Mouse (Mus musculus): ENCODE measurements at regions not wholly inside any gene's neighbourhood (a gene's known extent, or its start where the extent isn't known, plus 50 kb on each side); places are given as distances from the start of the nearest gene placed in this dataset.

- H3K9me3 ChIP-seq (ENCODE audit: low read length), result no peaks in the 10 kb centered on the region
- no peaks in the 10 kb centered on the region for H3K36me3 ChIP-seq (ENCODE audit: insufficient read depth, low read length)
- H3K27me3 ChIP-seq (ENCODE audit: insufficient read depth, low read length), result no peaks in the 10 kb centered on the region
- TF ChIP-seq CTCF (conservative IDR thresholded peaks at IDR 0.05; ENCODE audit: low read length) (peak; percentile 91), POU5F1 (IDR thresholded peaks at IDR 0.05; ENCODE audit: borderline replicate concordance, low read length) (no peak), NANOG (IDR thresholded peaks at IDR 0.05; ENCODE audit: borderline replicate concordance, low read length) (no peak)
- no peaks in the 10 kb centered on the region for H3K4me1 ChIP-seq (replicated peaks; ENCODE audit: low read depth, low read length)
- H3K4me3 ChIP-seq (replicated peaks; ENCODE audit: low read length), result no peak overlapping the region
These were observed 198.6 kb upstream of the Dkk2 start for GRCm38 (mm10) chr3:131886470-131886869.

- no peaks in the 10 kb centered on the region for H3K36me3 ChIP-seq (ENCODE audit: insufficient read depth, low read length)
- no peaks in the 10 kb centered on the region for H3K27me3 ChIP-seq (ENCODE audit: insufficient read depth, low read length)
- no peak overlapping the region for H3K4me3 ChIP-seq (replicated peaks; ENCODE audit: low read length)
- TF ChIP-seq CTCF (conservative IDR thresholded peaks at IDR 0.05; ENCODE audit: low read length), result no peak
- no peak for TF ChIP-seq POU5F1 (IDR thresholded peaks at IDR 0.05; ENCODE audit: borderline replicate concordance, low read length)
- no peak for TF ChIP-seq NANOG (IDR thresholded peaks at IDR 0.05; ENCODE audit: borderline replicate concordance, low read length)
- H3K4me1 ChIP-seq (replicated peaks; ENCODE audit: low read depth, low read length), result no peaks in the 10 kb centered on the region
- no peaks in the 10 kb centered on the region for H3K9me3 ChIP-seq (ENCODE audit: low read length)
These were observed 198.1 kb upstream of the Dkk2 start for GRCm38 (mm10) chr3:131886984-131887383.

- no peak overlapping the region for H3K4me3 ChIP-seq (replicated peaks; ENCODE audit: low read length)
- H3K27me3 ChIP-seq (ENCODE audit: insufficient read depth, low read length), result no peaks in the 10 kb centered on the region
- TF ChIP-seq CTCF (conservative IDR thresholded peaks at IDR 0.05; ENCODE audit: low read length) (no peak), NANOG (IDR thresholded peaks at IDR 0.05; ENCODE audit: borderline replicate concordance, low read length) (no peak), POU5F1 (IDR thresholded peaks at IDR 0.05; ENCODE audit: borderline replicate concordance, low read length) (no peak)
- no peaks in the 10 kb centered on the region for H3K4me1 ChIP-seq (replicated peaks; ENCODE audit: low read depth, low read length)
- H3K36me3 ChIP-seq (ENCODE audit: insufficient read depth, low read length), result no peaks in the 10 kb centered on the region
- no peaks in the 10 kb centered on the region for H3K9me3 ChIP-seq (ENCODE audit: low read length)
These were observed 197.4 kb upstream of the Dkk2 start for GRCm38 (mm10) chr3:131887670-131888069.

- no peaks in the 10 kb centered on the region for H3K27me3 ChIP-seq (ENCODE audit: insufficient read depth, low read length)
- no peak for TF ChIP-seq CTCF (conservative IDR thresholded peaks at IDR 0.05; ENCODE audit: low read length)
- TF ChIP-seq POU5F1 (IDR thresholded peaks at IDR 0.05; ENCODE audit: borderline replicate concordance, low read length), result no peak
- no peak for TF ChIP-seq NANOG (IDR thresholded peaks at IDR 0.05; ENCODE audit: borderline replicate concordance, low read length)
- H3K4me1 ChIP-seq (replicated peaks; ENCODE audit: low read depth, low read length), result no peaks in the 10 kb centered on the region
- H3K9me3 ChIP-seq (ENCODE audit: low read length), result no peaks in the 10 kb centered on the region
- H3K36me3 ChIP-seq (ENCODE audit: insufficient read depth, low read length), result no peaks in the 10 kb centered on the region
- H3K4me3 ChIP-seq (replicated peaks; ENCODE audit: low read length), result no peak overlapping the region
These were observed 193.2 kb upstream of the Dkk2 start for GRCm38 (mm10) chr3:131891941-131892340.

- Histone ChIP-seq H3K9me3 (ENCODE audit: low read length) (no peaks in the 10 kb centered on the region), H3K27me3 (ENCODE audit: insufficient read depth, low read length) (no peaks in the 10 kb centered on the region), H3K4me3 (replicated peaks; ENCODE audit: low read length) (no peak overlapping the region), H3K36me3 (ENCODE audit: insufficient read depth, low read length) (no peaks in the 10 kb centered on the region), H3K4me1 (replicated peaks; ENCODE audit: low read depth, low read length) (no peaks in the 10 kb centered on the region)
- no peak for TF ChIP-seq NANOG (IDR thresholded peaks at IDR 0.05; ENCODE audit: borderline replicate concordance, low read length)
- TF ChIP-seq CTCF (conservative IDR thresholded peaks at IDR 0.05; ENCODE audit: low read length), result no peak
- TF ChIP-seq POU5F1 (IDR thresholded peaks at IDR 0.05; ENCODE audit: borderline replicate concordance, low read length), result no peak
These were observed 191.9 kb upstream of the Dkk2 start for GRCm38 (mm10) chr3:131893061-131893804.

- Histone ChIP-seq H3K36me3 (ENCODE audit: insufficient read depth, low read length) (no peaks in the 10 kb centered on the region), H3K27me3 (ENCODE audit: insufficient read depth, low read length) (no peaks in the 10 kb centered on the region), H3K4me1 (replicated peaks; ENCODE audit: low read depth, low read length) (no peaks in the 10 kb centered on the region), H3K9me3 (ENCODE audit: low read length) (no peaks in the 10 kb centered on the region), H3K4me3 (replicated peaks; ENCODE audit: low read length) (no peak overlapping the region)
- TF ChIP-seq POU5F1 (IDR thresholded peaks at IDR 0.05; ENCODE audit: borderline replicate concordance, low read length), result no peak
- no peak for TF ChIP-seq CTCF (conservative IDR thresholded peaks at IDR 0.05; ENCODE audit: low read length)
- no peak for TF ChIP-seq NANOG (IDR thresholded peaks at IDR 0.05; ENCODE audit: borderline replicate concordance, low read length)
These were observed 190.0 kb upstream of the Dkk2 start for GRCm38 (mm10) chr3:131895057-131895456.

GRCm38 (mm10) chr3:131913534-131913933, 171.6 kb upstream of the Dkk2 start:
- Histone ChIP-seq H3K4me1 (replicated peaks; ENCODE audit: low read depth, low read length) (no peaks in the 10 kb centered on the region), H3K4me3 (replicated peaks; ENCODE audit: low read length) (no peak overlapping the region), H3K27me3 (ENCODE audit: insufficient read depth, low read length) (no peaks in the 10 kb centered on the region), H3K36me3 (ENCODE audit: insufficient read depth, low read length) (no peaks in the 10 kb centered on the region), H3K9me3 (ENCODE audit: low read length) (peaks cover 13% of the 10 kb centered on the region)
- no peak for TF ChIP-seq POU5F1 (IDR thresholded peaks at IDR 0.05; ENCODE audit: borderline replicate concordance, low read length)
- no peak for TF ChIP-seq CTCF (conservative IDR thresholded peaks at IDR 0.05; ENCODE audit: low read length)
- no peak for TF ChIP-seq NANOG (IDR thresholded peaks at IDR 0.05; ENCODE audit: borderline replicate concordance, low read length)

GRCm38 (mm10) chr3:131914372-131914771, 170.7 kb upstream of the Dkk2 start:
- no peaks in the 10 kb centered on the region for H3K27me3 ChIP-seq (ENCODE audit: insufficient read depth, low read length)
- H3K36me3 ChIP-seq (ENCODE audit: insufficient read depth, low read length), result no peaks in the 10 kb centered on the region
- TF ChIP-seq NANOG (IDR thresholded peaks at IDR 0.05; ENCODE audit: borderline replicate concordance, low read length) (no peak), POU5F1 (IDR thresholded peaks at IDR 0.05; ENCODE audit: borderline replicate concordance, low read length) (no peak), CTCF (conservative IDR thresholded peaks at IDR 0.05; ENCODE audit: low read length) (no peak)
- H3K9me3 ChIP-seq (ENCODE audit: low read length), result peaks cover 13% of the 10 kb centered on the region
- no peaks in the 10 kb centered on the region for H3K4me1 ChIP-seq (replicated peaks; ENCODE audit: low read depth, low read length)
- no peak overlapping the region for H3K4me3 ChIP-seq (replicated peaks; ENCODE audit: low read length)

- H3K36me3 ChIP-seq (ENCODE audit: insufficient read depth, low read length), result no peaks in the 10 kb centered on the region
- no peaks in the 10 kb centered on the region for H3K4me1 ChIP-seq (replicated peaks; ENCODE audit: low read depth, low read length)
- peaks cover 13% of the 10 kb centered on the region for H3K9me3 ChIP-seq (ENCODE audit: low read length)
- no peak overlapping the region for H3K4me3 ChIP-seq (replicated peaks; ENCODE audit: low read length)
- no peaks in the 10 kb centered on the region for H3K27me3 ChIP-seq (ENCODE audit: insufficient read depth, low read length)
- no peak for TF ChIP-seq CTCF (conservative IDR thresholded peaks at IDR 0.05; ENCODE audit: low read length)
- TF ChIP-seq POU5F1 (IDR thresholded peaks at IDR 0.05; ENCODE audit: borderline replicate concordance, low read length), result no peak
- no peak for TF ChIP-seq NANOG (IDR thresholded peaks at IDR 0.05; ENCODE audit: borderline replicate concordance, low read length)
These were observed 170.1 kb upstream of the Dkk2 start for GRCm38 (mm10) chr3:131914997-131915396.
